Mouse (Mus musculus): ENCODE results near the gene Gm10322.

GRCm38 (mm10) chr10:59602891-59603290, 13.0 kb upstream of the Gm10322 start:
- no peak for TF ChIP-seq CTCF (IDR thresholded peaks at IDR 0.05; ENCODE audit: low read depth)
- TF ChIP-seq EP300 (IDR thresholded peaks at IDR 0.05; ENCODE audit: low read depth): no peak
